Mouse (Mus musculus) olfactory bulb, adult 2 months (tissue): ENCODE measurements around the gene Fam129c.

Source experiments
- CTCF ChIP-seq: fragments of 200-500 bp; IDR thresholded peaks from 2 replicates; pipeline ENCODE4 v1.5.1; 2012; ENCODE audit warnings: low read depth, mild to moderate bottlenecking, low read length, moderate library complexity; ENCODE audit not compliant: insufficient read depth
- POLR2A ChIP-seq: fragments of 200-500 bp; IDR thresholded peaks from 2 replicates; pipeline ENCODE4 v1.6.1; 2012; ENCODE audit warnings: mild to moderate bottlenecking, low read depth, low read length, moderate library complexity; ENCODE audit not compliant: insufficient read depth

DNA sequence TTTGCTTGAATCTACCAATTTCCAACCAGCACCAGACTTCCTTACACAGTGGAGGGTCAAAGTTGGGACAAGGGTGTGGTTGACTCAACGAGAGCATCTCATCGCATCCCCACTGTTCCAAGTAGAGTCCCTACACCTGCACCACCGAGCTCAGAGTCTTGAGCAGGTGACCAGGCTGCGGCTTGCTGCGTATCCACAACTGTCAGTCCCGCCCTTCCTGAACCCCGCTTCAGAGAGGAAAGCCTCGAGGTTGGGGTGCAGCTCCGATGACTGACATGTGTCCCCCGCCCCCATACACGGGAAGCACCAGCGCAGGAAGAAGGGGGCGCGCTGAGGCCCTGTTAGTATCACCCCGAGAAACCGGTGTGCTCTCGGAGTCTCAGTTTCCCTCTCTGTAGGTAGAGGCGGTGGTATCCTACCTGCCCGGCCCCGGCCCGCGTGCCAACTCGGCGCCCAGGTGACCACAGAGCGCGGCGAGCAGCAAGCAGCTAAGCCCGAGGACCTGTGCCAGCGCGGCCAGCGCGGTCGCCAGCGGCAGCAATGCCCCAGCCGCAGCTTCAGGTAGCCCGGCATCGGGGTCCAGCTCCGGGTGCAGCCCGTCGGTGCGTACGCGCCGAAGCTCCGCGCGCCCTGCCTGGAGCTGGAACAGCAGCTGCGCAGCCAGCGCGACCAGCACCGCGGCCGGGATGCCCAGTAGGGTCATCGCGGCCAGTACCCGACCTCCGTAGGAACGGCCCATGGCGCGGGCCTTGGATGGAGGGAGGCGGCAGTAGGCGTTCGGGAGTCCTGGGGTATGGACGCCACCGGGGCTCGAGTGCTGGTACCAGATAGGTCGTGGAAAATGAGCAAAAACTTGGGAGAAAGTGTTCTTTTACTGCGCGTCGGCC lies 39.1 kb upstream of the Fam129c start, which contains the start of gene Tmem221:
- no peak for TF ChIP-seq CTCF
- TF ChIP-seq POLR2A, result no peak
